Mouse (Mus musculus) MEL (cell line): ENCODE measurements around the gene Zmynd12. TPM values are rescaled to one million over a fixed set of nuclear protein-coding genes. Genes with fewer than 3 reads are reported as not detected.

Source experiments
- DNase-seq: peaks from one replicate; pipeline ENCODE4 v3.0.0; 2011; ENCODE audit warnings: low read depth, low spot score
- H3K27ac ChIP-seq: 2 replicates; pipeline ENCODE4 v1.5.1; 2012; ENCODE audit warnings: low read depth, mild to moderate bottlenecking, control low read depth, low read length, moderate library complexity; ENCODE audit not compliant: control insufficient read depth
- H3K27me3 ChIP-seq, 2 experiments: fragments of 150-350 bp in 1 of 2; sonication (generic) in 1 of 2; 2 replicates each; pipeline ENCODE4 v1.6.1; 2012; ENCODE audit warnings: low read length in 2 of 2, mild to moderate bottlenecking in 2 of 2, improper control_type of control experiment in 1 of 2, moderate library complexity in 1 of 2; ENCODE audit not compliant: insufficient read depth in 2 of 2, control insufficient read depth in 1 of 2
- H3K36me3 ChIP-seq, 2 experiments: 2 replicates each; pipeline ENCODE4 v1.6.1; 2012 to 2014; ENCODE audit warnings: low read length in 2 of 2, improper control_type of control experiment in 1 of 2, inconsistent platforms in 1 of 2, mild to moderate bottlenecking in 1 of 2; ENCODE audit not compliant: insufficient read depth in 2 of 2, control insufficient read depth in 1 of 2
- H3K4me1 ChIP-seq, 2 experiments: fragments of 150-350 bp in 1 of 2; sonication (generic) in 1 of 2; 2 replicates each; pipeline ENCODE4 v1.6.1; 2012; ENCODE audit warnings: low read length in 2 of 2, improper control_type of control experiment in 1 of 2, mild to moderate bottlenecking in 1 of 2; ENCODE audit not compliant: insufficient read depth in 2 of 2, control insufficient read depth in 1 of 2
- H3K4me3 ChIP-seq, 2 experiments: fragments of 150-350 bp in 1 of 2; sonication (generic) in 1 of 2; 2 replicates each; pipeline ENCODE4 v1.5.1; 2012; ENCODE audit warnings: low read depth in 2 of 2, low read length in 2 of 2, mild to moderate bottlenecking in 2 of 2, moderate library complexity in 2 of 2, control low read depth in 1 of 2, improper control_type of control experiment in 1 of 2; ENCODE audit not compliant: control insufficient read depth in 1 of 2, insufficient read depth in 1 of 2
- H3K79me2 ChIP-seq: 2 replicates; pipeline ENCODE4 v1.6.1; 2012; ENCODE audit warnings: mild to moderate bottlenecking, low read length, moderate library complexity; ENCODE audit not compliant: control insufficient read depth, poor library complexity, insufficient read depth
- H3K9ac ChIP-seq: 2 replicates; pipeline ENCODE4 v1.6.1; 2012; ENCODE audit warnings: low read depth, mild to moderate bottlenecking, control low read depth, low read length, moderate library complexity; ENCODE audit not compliant: control insufficient read depth, poor library complexity, severe bottlenecking
- H3K9me3 ChIP-seq: fragments of 150-350 bp; sonication (generic); replicated peaks from 2 replicates; pipeline ENCODE4 v1.6.1; 2012; ENCODE audit warnings: mild to moderate bottlenecking, low read length, improper control_type of control experiment, moderate library complexity; ENCODE audit not compliant: insufficient read depth
- CHD2 ChIP-seq: IDR thresholded peaks from 2 replicates; pipeline ENCODE4 v1.6.1; 2011; ENCODE audit warnings: low read length, improper control_type of control experiment
- CTCF ChIP-seq, 3 experiments: IDR thresholded peaks in 2 of 3; conservative IDR thresholded peaks in 1 of 3; 2 replicates each; pipeline ENCODE4 v1.5.1; 2011 to 2012; ENCODE audit warnings: low read length in 3 of 3, low read depth in 2 of 3, mild to moderate bottlenecking in 2 of 3, improper control_type of control experiment in 1 of 3, inconsistent platforms in 1 of 3, mixed read lengths in 1 of 3, moderate library complexity in 1 of 3; ENCODE audit not compliant: control insufficient read depth in 1 of 3, insufficient read depth in 1 of 3, poor library complexity in 1 of 3, severe bottlenecking in 1 of 3
- JUND ChIP-seq: IDR thresholded peaks from 2 replicates; pipeline ENCODE4 v1.6.1; 2011; ENCODE audit warnings: low read depth, mild to moderate bottlenecking, improper control_type of control experiment, low read length
- MAX ChIP-seq: IDR thresholded peaks from 2 replicates; pipeline ENCODE4 v1.6.1; 2011; ENCODE audit warnings: low read length, improper control_type of control experiment
- MAZ ChIP-seq: IDR thresholded peaks from 2 replicates; pipeline ENCODE4 v1.6.1; 2012; ENCODE audit warnings: low read depth, mild to moderate bottlenecking, inconsistent platforms, low read length, improper control_type of control experiment
- MEF2A ChIP-seq: IDR thresholded peaks from 2 replicates; pipeline ENCODE4 v1.6.1; 2014; ENCODE audit warnings: low read depth, mild to moderate bottlenecking, inconsistent platforms, low read length, improper control_type of control experiment; ENCODE audit not compliant: poor library complexity, insufficient replicate concordance, severe bottlenecking; ENCODE audit errors: extremely low read depth
- MXI1 ChIP-seq: IDR thresholded peaks from 2 replicates; pipeline ENCODE4 v1.6.1; 2011; ENCODE audit warnings: mild to moderate bottlenecking, low read depth, low read length, improper control_type of control experiment
- MYB ChIP-seq: IDR thresholded peaks from 2 replicates; pipeline ENCODE4 v1.6.1; 2011; ENCODE audit warnings: mild to moderate bottlenecking, low read depth, low read length, improper control_type of control experiment
- NELFE ChIP-seq: IDR thresholded peaks from 2 replicates; pipeline ENCODE4 v1.6.1; 2011; ENCODE audit warnings: low read depth, low read length, improper control_type of control experiment
- POLR2AphosphoS2 ChIP-seq: IDR thresholded peaks from 2 replicates; pipeline ENCODE4 v1.6.1; 2011; ENCODE audit warnings: low read length, improper control_type of control experiment
- POLR2AphosphoS5 ChIP-seq: IDR thresholded peaks from 2 replicates; pipeline ENCODE4 v1.6.1; 2012; ENCODE audit warnings: low read depth, borderline replicate concordance, mild to moderate bottlenecking, inconsistent platforms, low read length, moderate library complexity, mixed read lengths
- RAD21 ChIP-seq: IDR thresholded peaks from 2 replicates; pipeline ENCODE4 v1.6.1; 2011; ENCODE audit warnings: mild to moderate bottlenecking, low read depth, low read length, improper control_type of control experiment
- RCOR1 ChIP-seq: IDR thresholded peaks from 2 replicates; pipeline ENCODE4 v1.6.1; 2012; ENCODE audit warnings: low read depth, mild to moderate bottlenecking, inconsistent platforms, low read length, improper control_type of control experiment
- SMC3 ChIP-seq: IDR thresholded peaks from 2 replicates; pipeline ENCODE4 v1.6.1; 2011; ENCODE audit warnings: low read depth, low read length, improper control_type of control experiment
- TBP ChIP-seq: IDR thresholded peaks from 2 replicates; pipeline ENCODE4 v1.8.0; 2011; ENCODE audit warnings: low read depth, low read length, improper control_type of control experiment
- UBTF ChIP-seq: IDR thresholded peaks from 2 replicates; pipeline ENCODE4 v1.6.1; 2012; ENCODE audit warnings: low read depth, mild to moderate bottlenecking, inconsistent platforms, low read length, improper control_type of control experiment, moderate library complexity, borderline replicate concordance; ENCODE audit not compliant: insufficient read depth
- ZC3H11A ChIP-seq: IDR thresholded peaks from 2 replicates; pipeline ENCODE4 v1.6.1; 2012; ENCODE audit warnings: low read depth, mild to moderate bottlenecking, inconsistent platforms, low read length, improper control_type of control experiment
- ZKSCAN1 ChIP-seq: IDR thresholded peaks from 2 replicates; pipeline ENCODE4 v1.6.1; 2012; ENCODE audit warnings: low read depth, mild to moderate bottlenecking, inconsistent platforms, low read length, improper control_type of control experiment, moderate library complexity
- ZMIZ1 ChIP-seq: IDR thresholded peaks from 2 replicates; pipeline ENCODE4 v1.6.1; 2012; ENCODE audit warnings: low read depth, mild to moderate bottlenecking, inconsistent platforms, low read length, improper control_type of control experiment, moderate library complexity
- polyA plus RNA-seq, 2 experiments: library from polyadenylated mRNA; stranded (reverse) in 1 of 2; unstranded in 1 of 2; fragments of >175 nt in 1 of 2; fragments of >200 nt in 1 of 2; gene quantifications; 2 replicates each; pipeline versions ENCODE4 v1.2.1 to v1.2.4; 2012; ENCODE audit warnings: low replicate concordance in 2 of 2, low read depth in 1 of 2; ENCODE audit not compliant: insufficient read length in 2 of 2, insufficient read depth in 1 of 2, missing spikeins in 1 of 2
- total RNA-seq: library from RNA; depleted of rRNA; stranded (reverse); fragments of 300-350 nt; gene quantifications from 2 replicates; pipeline ENCODE4 v1.2.3, GENCODE M21; 2012

Gene Zmynd12
- total and polyA plus RNA-seq, 3 experiments, result 0.04 TPM; not detected in 2

- Histone ChIP-seq H3K27ac (no peak overlapping the region), H3K4me3 (no peak overlapping the region), H3K79me2 (no peaks in the 10 kb centered on the region), H3K36me3 (no peaks in the 10 kb centered on the region), H3K27me3 (peaks cover 0 to 2% of the 10 kb centered on the region in 2 experiments; a peak in 1 of 4 replicates), H3K9me3 (no peaks in the 10 kb centered on the region), H3K9ac (no peak overlapping the region), H3K4me1 (no peaks in the 10 kb centered on the region)
- no peak for DNase-seq
- TF ChIP-seq SMC3 (no peak), POLR2AphosphoS2 (no peak), MXI1 (no peak), MYB (no peak), MAX (no peak), ZMIZ1 (no peak), CTCF (IDR thresholded peaks at IDR 0.05 in 2 of 3, conservative IDR thresholded peaks at IDR 0.05 in 1 of 3; ENCODE audit: control insufficient read depth in 1 of 3, insufficient read depth in 1 of 3, low read depth in 2 of 3, low read length in 3 of 3, poor library complexity in 1 of 3, severe bottlenecking in 1 of 3) (no peak)
Observed at GRCm38 (mm10) chr4:119453128-119453527, 30.5 kb downstream of the Zmynd12 start.

DNA sequence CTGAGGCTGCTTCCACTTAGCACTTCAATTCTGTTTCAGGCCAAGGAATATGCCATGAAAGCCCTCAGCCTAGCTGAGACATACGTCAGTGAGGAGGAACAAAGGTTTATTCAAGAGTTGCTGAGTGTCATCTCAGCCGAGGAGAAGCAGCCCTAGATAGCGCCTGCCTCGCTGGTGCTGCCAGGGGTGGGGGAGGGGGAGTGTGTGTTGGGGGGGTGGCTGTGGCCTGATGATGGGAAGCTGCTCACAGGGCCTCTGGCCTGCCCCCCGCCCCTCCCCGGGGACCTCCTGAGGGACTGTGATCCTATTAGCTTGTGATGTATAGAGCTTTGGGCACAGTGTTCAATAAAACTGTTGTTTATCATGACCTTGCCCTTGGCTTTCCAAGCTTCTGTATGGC is 30.9 kb downstream of the Zmynd12 start:
- H3K4me3 ChIP-seq, result no peak overlapping the region
- no peak for TF ChIP-seq MAZ
- DNase-seq, result no peak
- no peaks in the 10 kb centered on the region for H3K36me3 ChIP-seq
- no peak overlapping the region for H3K9ac ChIP-seq
- no peak overlapping the region for H3K27ac ChIP-seq
- no peaks in the 10 kb centered on the region for H3K9me3 ChIP-seq
- no peaks in the 10 kb centered on the region for H3K79me2 ChIP-seq
- H3K4me1 ChIP-seq, result no peaks in the 10 kb centered on the region
- H3K27me3 ChIP-seq, result peaks cover 0 to 2% of the 10 kb centered on the region in 2 experiments; a peak in 1 of 4 replicates

- H3K27me3 ChIP-seq, result peaks cover 0 to 2% of the 10 kb centered on the region in 2 experiments; a peak in 1 of 4 replicates
- TF ChIP-seq POLR2AphosphoS5 (no peak), MEF2A (no peak), MAZ (no peak), TBP (no peak), RCOR1 (no peak), CTCF (IDR thresholded peaks at IDR 0.05 in 2 of 3, conservative IDR thresholded peaks at IDR 0.05 in 1 of 3; ENCODE audit: control insufficient read depth in 1 of 3, insufficient read depth in 1 of 3, low read depth in 2 of 3, low read length in 3 of 3, poor library complexity in 1 of 3, severe bottlenecking in 1 of 3) (peak; percentile 36 to 61 (median 61)), ZKSCAN1 (no peak), NELFE (no peak), UBTF (no peak), ZC3H11A (peak; percentile 34), RAD21 (peak; percentile 54), CHD2 (no peak), SMC3 (peak; percentile 57), JUND (no peak)
- no peak overlapping the region for H3K9ac ChIP-seq
- no peaks in the 10 kb centered on the region for H3K79me2 ChIP-seq
- H3K27ac ChIP-seq, result no peak overlapping the region
- no peaks in the 10 kb centered on the region for H3K9me3 ChIP-seq
- no peaks in the 10 kb centered on the region for H3K36me3 ChIP-seq
- peak; percentile 47 for DNase-seq
- no peak overlapping the region for H3K4me3 ChIP-seq
- no peaks in the 10 kb centered on the region for H3K4me1 ChIP-seq
Observed at GRCm38 (mm10) chr4:119460296-119460695, 37.7 kb downstream of the Zmynd12 start.
